Comparison of ENCODE assay signal across 12 mouse cellular contexts in the genomic region with DNA sequence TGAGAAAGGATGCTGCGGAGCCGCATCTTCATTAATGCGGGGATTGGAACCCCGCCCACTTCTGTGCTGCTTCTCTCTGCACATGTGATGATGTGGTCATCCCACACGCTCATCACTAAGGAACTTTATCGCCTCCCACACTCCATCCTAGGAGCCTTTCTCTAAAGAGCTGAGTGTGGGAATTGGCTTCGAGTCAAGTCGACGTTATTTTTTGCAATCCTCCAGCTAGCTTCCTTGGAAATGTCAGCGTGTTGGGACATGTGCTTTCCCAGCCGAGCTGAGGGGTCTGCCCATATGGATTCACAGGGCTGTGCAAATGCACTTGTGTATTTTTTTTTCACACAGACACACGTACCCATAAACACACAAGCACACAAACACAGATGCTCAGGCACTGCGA.
DNase-seq lines count a peak whose midpoint lies in the region; ATAC-seq and TF ChIP-seq lines count a peak whose summit lies in the region.
"Had no signal": no experiment of that assay in that cellular context is flagged by ENCODE, and none has a peak within 500 bp of the region (broad histone marks: within the 10 kb centered on the region; RNA-seq: fewer than 3 reads in every experiment).

No protein-coding gene starts in this region.

- ATAC-seq in forebrain, embryonic 14.5 days = peak; percentile 52; the same call in 1 of the 2 replicates
- no peak for ATAC-seq in midbrain, embryonic 16.5 days

- 75% methylated on average over 13 of the region's 13 CpGs for WGBS in forebrain, embryonic 14.5 days
- WGBS in forebrain, embryonic 10.5 days = 94% methylated on average over 13 of the region's 13 CpGs
- WGBS in midbrain, embryonic 16.5 days = 94% methylated on average over 13 of the region's 13 CpGs
- 83% methylated on average over 13 of the region's 13 CpGs for WGBS in cerebellum, adult 2 months

- H3K9me3 ChIP-seq in forebrain, embryonic 14.5 days (replicated peaks; ENCODE audit: control insufficient read depth, low read length) = no peaks in the 10 kb centered on the region
- H3K9me3 ChIP-seq in forebrain, embryonic 10.5 days = no peaks in the 10 kb centered on the region
- no peaks in the 10 kb centered on the region for H3K9me3 ChIP-seq in midbrain, embryonic 16.5 days (replicated peaks; ENCODE audit: control insufficient read depth, low read length, poor library complexity, severe bottlenecking)
- H3K9me3 ChIP-seq: neural tube, embryonic 13.5 days; stomach, embryonic 15.5 days had no signal

- H3K27me3 ChIP-seq in forebrain, embryonic 14.5 days (replicated peaks; ENCODE audit: control insufficient read depth, insufficient read depth, low read length) = no peaks in the 10 kb centered on the region
- H3K27me3 ChIP-seq in forebrain, embryonic 10.5 days (ENCODE audit: poor library complexity, severe bottlenecking) = no peaks in the 10 kb centered on the region
- no peaks in the 10 kb centered on the region for H3K27me3 ChIP-seq in midbrain, embryonic 16.5 days (ENCODE audit: control insufficient read depth, insufficient read depth, low read depth, low read length)
- H3K27me3 ChIP-seq in cerebellum, adult 2 months (ENCODE audit: control insufficient read depth, insufficient read depth, low read length) = no peaks in the 10 kb centered on the region
- H3K27me3 ChIP-seq: megakaryocyte, embryonic 14.5 days; neural tube, embryonic 13.5 days; stomach, embryonic 15.5 days had no signal

- no peak overlapping the region for H3K27ac ChIP-seq in forebrain, embryonic 14.5 days (ENCODE audit: low read depth, low read length)
- no peak overlapping the region for H3K27ac ChIP-seq in forebrain, embryonic 10.5 days
- H3K27ac ChIP-seq in midbrain, embryonic 16.5 days (ENCODE audit: low read length) = no peak overlapping the region
- H3K27ac ChIP-seq in cerebellum, adult 2 months (ENCODE audit: insufficient read depth, low read length) = no peak overlapping the region
- H3K27ac ChIP-seq: neural tube, embryonic 13.5 days; stomach, embryonic 15.5 days had no signal

- H3K4me3 ChIP-seq in forebrain, embryonic 14.5 days (ENCODE audit: low read depth, low read length) = no peak overlapping the region
- no peak overlapping the region for H3K4me3 ChIP-seq in forebrain, embryonic 10.5 days
- no peak overlapping the region for H3K4me3 ChIP-seq in midbrain, embryonic 16.5 days (ENCODE audit: low read depth, low read length)
- H3K4me3 ChIP-seq in cerebellum, adult 2 months (replicated peaks; ENCODE audit: insufficient read depth, low read depth, low read length) = no peak overlapping the region
- H3K4me3 ChIP-seq: megakaryocyte, embryonic 14.5 days; neural tube, embryonic 13.5 days; stomach, embryonic 15.5 days had no signal

- no peak for TF ChIP-seq CTCF in cerebellum, adult 2 months (IDR thresholded peaks at IDR 0.05; ENCODE audit: borderline replicate concordance, insufficient read depth, low read depth, low read length)

- H3K36me3 ChIP-seq in forebrain, embryonic 14.5 days (ENCODE audit: control insufficient read depth, insufficient read depth, low read length) = peaks cover 48% of the 10 kb centered on the region
- H3K36me3 ChIP-seq in forebrain, embryonic 10.5 days (replicated peaks) = peaks cover 42% of the 10 kb centered on the region
- peaks cover 17% of the 10 kb centered on the region for H3K36me3 ChIP-seq in midbrain, embryonic 16.5 days (ENCODE audit: control insufficient read depth, insufficient read depth, low read length)
- H3K36me3 ChIP-seq: stomach, embryonic 15.5 days had no signal

- H3K4me1 ChIP-seq in forebrain, embryonic 14.5 days (ENCODE audit: control insufficient read depth, insufficient read depth, low read length) = peaks cover 2% of the 10 kb centered on the region; the same call in 1 of the 2 replicates
- H3K4me1 ChIP-seq in forebrain, embryonic 10.5 days = no peaks in the 10 kb centered on the region
- H3K4me1 ChIP-seq in midbrain, embryonic 16.5 days (ENCODE audit: control insufficient read depth, insufficient read depth, low read length) = no peaks in the 10 kb centered on the region
- peaks cover 21% of the 10 kb centered on the region for H3K4me1 ChIP-seq in cerebellum, adult 2 months (ENCODE audit: control insufficient read depth, insufficient read depth, low read length)
- H3K4me1 ChIP-seq: megakaryocyte, embryonic 14.5 days; neural tube, embryonic 13.5 days; stomach, embryonic 15.5 days had no signal

- intact Hi-C loops in heart, postnatal 14 days (cut with DNase I) = no loop called here
- intact Hi-C loops in left cerebral cortex, postnatal 25 days (cut with DNase I) = loop anchor here (1.0 to 10.0 kb wide), 9 partner anchors 34 to 959 kb away; no protein-coding TSS in a partner anchor

- TF ChIP-seq POLR2A in cerebellum, adult 2 months (IDR thresholded peaks at IDR 0.05; ENCODE audit: borderline replicate concordance, insufficient read depth, low read length) = no peak

- no peak overlapping the region for H3K9ac ChIP-seq in forebrain, embryonic 14.5 days (ENCODE audit: low read length)
- H3K9ac ChIP-seq in midbrain, embryonic 16.5 days (ENCODE audit: low read depth, low read length) = no peak overlapping the region
- H3K9ac ChIP-seq: neural tube, embryonic 13.5 days; stomach, embryonic 15.5 days had no signal

- peak; percentile 70 for DNase-seq in forebrain, embryonic 14.5 days (ENCODE audit: low spot score)
- DNase-seq in forebrain, embryonic 10.5 days (ENCODE audit: extremely low spot score, low spot score) = no peak
- peak; percentile 95 for DNase-seq in brain, adult 2 months (ENCODE audit: low read depth, low spot score)
- peak; percentile 21 to 37 for DNase-seq in heart, postnatal 14 days
- DNase-seq in left cerebral cortex, postnatal 25 days (ENCODE audit: low spot score in 2 of 2) = peak; percentile 85 to 97
- no peak for DNase-seq in natural killer cell, adult 2 months (ENCODE audit: low spot score in 2 of 2)
- DNase-seq in cerebellum, adult 2 months = no peak
- DNase-seq: kidney, postnatal 4 days had no signal

- H3K4me2 ChIP-seq in forebrain, embryonic 14.5 days (ENCODE audit: low read length) = no peak overlapping the region
- H3K4me2 ChIP-seq in midbrain, embryonic 16.5 days (ENCODE audit: low read length) = no peak overlapping the region
- H3K4me2 ChIP-seq: neural tube, embryonic 13.5 days; stomach, embryonic 15.5 days had no signal

Comparison
In these comparisons a context has a peak if more than half of its experiments do, and no peak if none do; other contexts are left out.
1. DNase-seq: peak in forebrain, embryonic 14.5 days (single experiment), brain, adult 2 months (single experiment), heart, postnatal 14 days (2 of 2) and left cerebral cortex, postnatal 25 days (2 of 2); none in forebrain, embryonic 10.5 days (single experiment), natural killer cell, adult 2 months (0 of 2) and cerebellum, adult 2 months (0 of 2).